Mouse (Mus musculus) left cerebral cortex, postnatal 36 days (tissue): Measurements from ENCODE around the gene Dnm1. TPM values are rescaled to one million over a fixed set of nuclear protein-coding genes. Genes with fewer than 3 reads are reported as not detected.

ENCODE experiments used
- DNase-seq, 2 experiments: peaks; one replicate each; pipeline ENCODE4 v3.0.0; 2021 to 2022; ENCODE audit warnings: low spot score in 2 of 2, mixed read lengths in 1 of 2
- intact Hi-C: fragments of 180-260 bp; cut with DNase I; formaldehyde crosslinking; loops from one replicate; pipeline ENCODE4 v1.15.1; 2025
- total RNA-seq, 2 experiments: library from RNA; stranded (reverse); gene quantifications; 2 replicates each; pipeline ENCODE4 v1.2.3; 2021

The Dnm1 gene
- total RNA-seq, 2 experiments from 2014 or later, result 1,215 to 1,406 TPM

DNA sequence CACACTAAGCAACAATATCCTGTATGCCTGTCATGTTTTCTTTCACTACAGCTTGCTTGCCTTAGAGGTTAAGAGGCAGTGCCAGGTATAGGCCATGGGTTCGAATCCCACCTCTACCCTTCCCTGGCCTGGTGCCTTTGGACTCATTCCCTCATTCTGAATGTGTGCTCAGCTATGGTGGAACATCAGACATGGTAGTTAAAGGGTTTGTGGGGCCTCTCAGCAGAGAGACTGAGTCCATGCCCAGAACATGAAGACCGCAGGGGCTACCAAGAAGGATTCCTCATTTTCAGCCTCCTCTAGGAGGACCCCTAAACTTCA is 9.8 kb downstream of the Dnm1 start:
- no peak for DNase-seq
- intact Hi-C loops, result no loop called here

DNA sequence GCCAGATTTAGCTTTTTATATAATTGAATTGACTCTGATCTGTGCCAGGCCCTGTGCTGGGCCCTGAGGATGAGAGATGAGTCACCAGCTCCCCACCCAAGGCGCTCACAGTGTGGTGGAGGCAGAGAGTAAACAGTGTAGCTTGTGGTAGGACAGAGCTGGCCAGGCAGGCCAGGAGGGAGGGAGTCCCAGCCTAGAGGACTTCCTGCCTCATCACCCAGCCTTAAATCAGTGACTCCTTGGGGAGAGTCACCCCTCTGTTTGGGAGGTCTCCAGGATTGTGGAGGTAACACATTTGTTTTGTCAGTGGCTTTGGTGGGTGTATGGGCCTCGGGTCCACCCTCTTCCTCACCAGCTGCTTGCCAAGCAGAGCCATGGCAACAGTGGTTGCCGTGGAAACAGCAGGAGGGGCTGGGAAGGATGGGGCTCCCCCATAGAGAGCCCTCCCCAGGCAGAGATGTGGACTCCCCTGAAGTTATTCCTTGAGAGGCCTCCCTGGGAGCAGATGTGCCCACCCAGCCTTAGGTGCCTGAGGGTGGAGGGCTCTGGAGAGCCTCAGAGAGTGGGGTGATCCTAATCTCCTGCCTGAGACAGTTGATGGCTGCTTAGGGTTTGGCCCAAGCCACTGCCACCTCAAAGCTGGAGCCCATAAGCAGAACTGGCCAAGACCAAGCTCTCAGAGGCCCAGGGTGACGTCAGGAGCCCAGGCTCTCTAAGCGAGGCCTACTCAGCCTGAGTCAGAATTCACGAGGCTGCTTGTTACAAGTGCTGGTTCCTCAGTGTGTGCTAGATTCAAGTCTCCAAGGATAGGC is 10.4 kb downstream of the Dnm1 start:
- intact Hi-C loops, result no loop called here
- peak; percentile 84 to 87 for DNase-seq

DNA sequence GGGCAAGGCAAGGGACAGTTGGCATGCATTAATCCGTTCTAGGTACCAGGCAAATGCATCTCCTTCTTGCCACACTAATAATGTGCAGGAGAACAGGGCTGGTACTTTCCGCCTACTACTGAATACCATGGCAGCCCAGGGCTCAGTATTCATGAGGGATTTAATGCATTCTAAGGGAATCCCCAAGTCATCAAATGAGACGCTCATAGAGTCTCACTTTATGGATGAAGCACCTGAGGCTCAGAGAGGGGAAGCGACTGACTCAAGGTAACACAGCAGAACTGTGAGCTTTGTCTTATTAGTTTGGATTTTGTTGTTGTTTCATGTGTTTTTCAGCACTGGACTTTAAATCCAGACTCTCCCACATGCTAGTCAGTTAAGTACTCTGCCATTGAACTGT is 11.1 kb downstream of the Dnm1 start:
- intact Hi-C loops, result no loop called here
- no peak for DNase-seq

DNA sequence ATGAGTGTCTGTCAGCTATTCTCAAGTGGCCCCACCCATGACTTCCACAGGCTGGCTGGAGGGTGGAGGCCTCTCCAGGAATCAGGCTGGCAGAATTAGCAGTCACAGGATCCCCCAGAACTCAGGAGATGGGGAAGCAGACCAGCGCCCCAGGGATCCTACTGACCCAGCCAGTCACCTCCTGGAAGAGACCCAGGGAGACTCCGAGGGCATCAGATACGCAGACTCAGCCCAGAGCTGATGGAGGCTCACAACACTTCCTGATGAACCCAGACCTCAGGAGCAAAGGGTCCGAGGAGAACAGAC is 11.6 kb downstream of the Dnm1 start:
- intact Hi-C loops, result no loop called here
- DNase-seq, result no peak

DNA sequence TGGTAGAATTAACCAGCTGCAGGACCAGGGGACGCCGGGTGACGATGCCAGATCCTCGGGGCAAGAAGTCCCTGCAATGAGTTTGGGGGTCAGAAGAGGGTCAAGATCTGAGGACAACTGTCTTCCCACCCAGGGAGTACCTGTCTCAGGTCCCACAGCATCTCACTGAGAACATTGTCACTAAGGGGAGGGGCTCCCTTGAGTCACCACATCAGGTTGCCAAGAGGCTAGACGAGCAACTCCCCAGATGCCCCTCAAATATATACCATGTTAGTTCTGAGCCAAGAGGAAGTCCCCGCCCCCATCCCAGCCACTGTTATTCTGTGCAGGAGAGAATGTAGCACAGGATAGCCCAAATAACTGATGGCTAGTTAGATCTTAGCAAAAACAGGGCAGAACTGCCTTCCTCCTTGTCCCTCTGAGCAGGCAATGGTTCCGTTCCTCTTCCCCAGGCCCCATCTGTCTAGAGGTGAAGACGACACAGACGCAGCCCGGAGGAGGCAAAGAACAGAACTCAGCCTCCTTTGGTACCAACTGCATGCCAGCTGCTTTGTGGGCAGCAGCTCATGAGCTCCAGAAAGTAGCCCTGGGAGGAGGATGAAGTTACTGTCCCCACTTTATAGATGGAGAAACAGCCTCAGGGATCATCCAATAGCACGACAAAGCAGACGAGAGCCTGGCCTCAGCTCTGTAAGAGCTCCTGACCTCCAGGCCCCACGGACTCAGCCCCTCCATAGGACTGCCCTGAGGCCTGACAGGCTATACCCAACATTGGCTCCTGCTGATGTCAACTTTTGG is 12.1 kb downstream of the Dnm1 start:
- DNase-seq, result peak; percentile 70 to 81
- intact Hi-C loops, result no loop called here

DNA sequence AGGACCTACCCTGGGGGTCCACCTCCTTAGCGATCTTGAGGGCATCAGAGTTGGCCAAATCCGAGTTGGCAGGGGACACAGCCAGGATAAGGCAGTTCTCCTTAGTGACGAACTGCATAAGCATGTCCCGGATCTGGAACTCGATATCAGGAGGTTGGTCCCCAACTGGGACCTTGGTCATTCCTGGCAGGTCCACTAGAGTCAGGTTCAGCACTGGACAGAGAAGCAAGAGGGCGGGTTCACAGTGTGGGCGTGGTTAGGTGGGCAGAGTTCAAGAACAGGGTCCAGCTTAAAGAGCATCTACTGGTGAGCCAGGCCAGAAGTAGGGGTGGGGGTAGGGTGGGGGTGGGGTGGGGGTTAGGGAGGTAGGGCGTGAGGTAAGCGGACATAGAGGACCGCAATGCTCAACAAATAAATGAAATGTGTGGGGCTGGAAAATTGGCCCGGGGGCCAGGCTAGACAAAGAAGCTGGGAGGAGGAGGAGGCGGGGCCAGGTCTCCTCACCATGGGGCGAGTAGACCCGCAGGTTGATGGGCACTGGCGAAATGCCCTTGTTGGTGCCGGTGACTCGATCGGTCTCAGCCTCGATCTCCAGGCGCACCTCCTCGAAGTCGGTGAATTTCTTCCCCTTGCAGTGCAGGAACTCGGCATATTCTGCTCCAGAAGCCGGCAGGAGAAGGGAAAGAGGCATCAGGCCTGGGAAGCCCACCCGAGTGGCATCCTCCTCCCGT is 13.1 kb downstream of the Dnm1 start:
- no peak for DNase-seq
- intact Hi-C loops, result no loop called here

DNA sequence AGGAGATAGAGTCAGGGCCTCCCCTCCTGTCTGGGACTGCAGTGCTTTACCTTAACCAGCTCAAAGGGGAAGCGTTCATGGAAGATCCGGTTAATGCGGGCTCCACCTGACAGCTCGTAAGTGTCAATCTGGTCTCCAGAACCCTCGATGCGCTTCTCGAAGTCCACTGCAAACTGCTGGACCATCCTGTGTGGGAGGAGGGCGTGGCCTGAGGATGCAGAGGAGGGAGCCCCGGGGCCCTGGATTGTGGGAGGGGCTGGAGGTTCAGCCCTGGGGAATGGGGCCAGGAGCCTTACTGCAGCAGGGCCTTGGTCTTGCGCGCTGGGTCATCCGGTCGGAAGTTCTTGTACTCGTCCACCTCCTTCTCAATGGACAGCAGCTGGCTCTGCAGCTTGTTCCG is 17.2 kb downstream of the Dnm1 start:
- intact Hi-C loops, result no loop called here

GRCm38 (mm10) chr2:32332159-32332558 is 21.0 kb downstream of the Dnm1 start:
- intact Hi-C loops, result no loop called here
- DNase-seq, result no peak

More for the DNA sequence above, 17.2 kb downstream of the Dnm1 start:
- no peak for DNase-seq

DNA sequence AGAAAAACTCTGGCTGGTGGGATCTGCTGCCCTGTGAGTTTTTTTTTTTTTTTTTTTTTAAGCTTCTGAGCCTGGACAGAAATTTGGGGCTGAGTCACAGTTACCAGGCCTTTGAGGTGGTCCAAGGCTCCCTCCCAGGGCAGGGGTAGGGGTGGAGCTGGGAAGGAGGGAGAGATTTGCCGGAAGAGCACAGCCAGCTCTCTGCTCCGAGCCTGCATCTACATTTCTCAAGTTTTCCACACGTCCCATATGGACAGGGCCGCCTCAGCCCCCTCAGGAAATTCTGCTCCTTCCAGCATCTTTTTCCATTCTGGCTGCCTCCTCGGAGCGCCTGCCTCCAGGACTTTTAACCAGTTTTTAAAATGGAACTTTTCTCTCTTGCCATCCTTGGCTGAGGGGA is 23.6 kb downstream of the Dnm1 start:
- DNase-seq, result no peak
- intact Hi-C loops, result no loop called here

DNA sequence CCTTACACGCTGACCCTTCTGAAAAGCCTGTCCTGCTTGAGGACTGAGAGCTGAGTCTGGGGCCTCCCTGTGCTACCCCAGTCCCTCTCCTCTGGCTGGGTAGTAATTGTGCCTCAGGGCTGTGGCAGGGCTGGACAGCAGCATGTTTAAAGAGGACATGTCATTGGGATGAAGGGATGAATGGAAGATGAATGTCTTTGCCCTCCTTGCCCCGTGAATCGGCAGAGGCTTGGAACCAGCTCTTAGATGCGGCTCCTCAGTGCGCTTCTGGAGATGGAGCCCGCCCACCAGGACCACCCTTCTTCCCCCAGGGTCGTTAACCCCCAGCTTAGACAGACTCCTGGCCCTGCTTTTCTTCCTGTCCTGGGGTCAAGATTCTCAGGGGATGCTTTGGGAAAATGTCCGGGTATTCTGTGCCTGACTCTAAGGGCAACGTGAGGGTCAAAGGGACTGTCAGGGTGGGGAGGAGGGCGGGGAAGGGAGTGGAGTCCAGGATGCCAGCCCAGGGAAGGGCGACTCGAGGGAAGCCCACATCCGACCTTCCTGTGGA is 24.2 kb downstream of the Dnm1 start:
- intact Hi-C loops, result no loop called here
- no peak for DNase-seq

DNA sequence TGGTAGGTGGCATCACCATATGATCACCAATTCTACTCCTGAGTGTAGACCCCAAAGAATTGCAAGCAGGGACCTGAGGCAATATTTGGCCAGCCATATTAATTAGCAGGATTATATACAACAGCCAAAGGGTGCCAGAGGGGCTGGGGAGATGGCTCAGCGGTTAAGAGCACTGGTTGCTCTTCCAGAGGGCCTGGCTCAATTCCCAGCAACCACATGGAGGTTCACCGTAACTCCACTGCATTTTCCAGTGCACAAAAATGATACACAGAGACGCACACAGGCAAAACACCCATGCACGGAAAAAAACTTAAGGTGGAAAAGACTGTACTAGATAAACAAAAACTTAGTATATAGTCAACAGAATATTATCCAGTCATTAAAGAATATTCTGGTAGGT is 25.9 kb downstream of the Dnm1 start:
- intact Hi-C loops, result no loop called here
- DNase-seq, result no peak

DNA sequence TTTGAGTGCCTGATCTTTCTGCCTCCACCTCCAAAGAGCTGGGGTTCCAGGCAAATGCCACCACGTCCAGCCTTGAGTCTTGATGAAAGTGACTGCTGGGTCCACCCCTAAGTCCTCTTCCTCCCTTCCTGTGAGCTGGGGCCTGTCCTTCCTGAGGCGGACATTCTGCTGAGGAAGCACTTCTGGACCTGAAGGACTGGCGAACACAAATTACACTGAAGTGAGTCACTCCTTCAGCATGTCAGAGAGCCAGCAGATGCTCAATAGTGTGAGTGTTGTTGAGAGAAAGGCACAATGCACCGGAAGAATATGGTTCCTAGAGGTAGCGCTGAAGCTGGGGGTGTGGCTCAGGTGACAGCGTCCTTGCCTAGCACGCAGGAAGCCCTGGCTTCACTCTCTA is 27.8 kb downstream of the Dnm1 start:
- intact Hi-C loops, result no loop called here
- no peak for DNase-seq

- intact Hi-C loops, result no loop called here
- no peak for DNase-seq
Measured at GRCm38 (mm10) chr2:32324322-32324721, 28.8 kb downstream of the Dnm1 start.

DNA sequence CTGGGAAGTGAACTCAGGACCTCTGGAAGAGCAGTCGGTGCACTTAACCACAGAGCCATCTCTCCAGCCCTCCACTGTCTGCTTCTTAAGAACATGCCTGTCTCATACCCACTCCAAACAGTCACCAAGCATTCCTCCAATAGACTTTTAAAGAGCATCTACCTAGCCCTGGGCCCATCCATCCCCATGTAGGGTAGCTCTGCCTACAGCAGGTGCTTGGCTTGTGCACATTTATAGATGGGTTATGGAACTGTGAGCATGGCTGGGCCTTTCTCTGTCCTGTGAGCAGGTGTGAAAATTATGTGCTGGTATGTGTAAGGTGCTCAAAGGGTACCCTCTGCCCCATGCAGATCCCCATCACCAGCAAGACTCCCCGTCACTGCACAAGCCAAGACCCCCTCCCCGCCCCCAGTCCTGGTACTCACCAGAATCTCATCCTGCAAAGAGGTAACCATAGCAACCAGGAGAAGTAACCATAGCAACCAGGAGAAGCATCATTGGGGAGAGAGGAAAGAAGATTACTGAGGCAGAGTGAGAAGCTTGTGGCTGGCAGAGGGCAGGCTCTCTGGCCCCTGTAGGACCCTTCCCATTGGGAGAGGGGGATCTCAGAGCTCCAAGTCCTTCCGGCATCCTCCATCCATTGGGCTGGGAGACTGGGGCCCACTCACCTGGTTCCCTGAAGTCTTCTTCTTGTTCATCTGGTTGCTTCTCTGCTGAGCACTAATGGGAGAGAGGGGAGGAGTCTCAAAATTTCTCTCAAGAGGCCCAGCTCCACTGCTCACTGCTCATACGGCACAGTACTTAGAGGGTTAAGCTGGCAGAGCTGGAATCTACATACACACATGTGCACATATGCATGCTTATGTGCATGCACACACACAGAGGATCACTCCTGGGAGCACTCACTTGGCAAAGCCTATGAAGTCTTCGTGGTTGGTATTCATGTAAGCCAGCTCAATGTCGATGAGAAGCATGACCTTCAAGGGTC is 30.1 kb downstream of the Dnm1 start:
- intact Hi-C loops, result no loop called here
- no peak for DNase-seq

- DNase-seq, result no peak
- intact Hi-C loops, result no loop called here
Measured at GRCm38 (mm10) chr2:32321591-32322298, 31.4 kb downstream of the Dnm1 start.

- no peak for DNase-seq
- intact Hi-C loops, result no loop called here
Measured at GRCm38 (mm10) chr2:32320721-32321120, 32.4 kb downstream of the Dnm1 start.

GRCm38 (mm10) chr2:32319586-32320580 is 33.3 kb downstream of the Dnm1 start:
- no peak for DNase-seq
- intact Hi-C loops, result no loop called here
